Mouse (Mus musculus): ENCODE data around the gene Map2k1.

DNA sequence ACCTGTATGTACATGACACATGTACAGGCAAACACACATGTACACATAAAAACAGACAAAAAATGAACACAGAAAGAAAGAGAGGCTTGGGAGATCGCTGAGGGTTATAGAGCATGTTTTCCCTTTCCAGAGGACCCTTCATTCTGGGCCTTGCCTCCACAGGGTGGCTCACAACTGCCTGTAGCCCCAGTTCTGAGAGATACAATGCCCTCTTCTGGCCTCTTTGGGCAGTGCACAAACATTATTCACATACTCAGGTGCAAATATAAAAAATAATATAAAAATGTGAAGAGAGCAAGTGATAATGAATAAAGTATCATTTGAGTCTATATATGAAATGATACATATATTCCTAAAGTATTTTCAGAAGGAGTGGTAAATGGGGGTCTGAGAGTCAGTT lies 21.5 kb upstream of the Map2k1 start:
- TF ChIP-seq CTCF (IDR thresholded peaks at IDR 0.05; ENCODE audit: extremely low read depth, insufficient read length, insufficient replicate concordance, low read depth, low read length) (no peak), POLR2A (IDR thresholded peaks at IDR 0.05; ENCODE audit: low read depth, low read length) (no peak)
